26 mouse cellular contexts compared by ENCODE assay signal in genomic region chr13:9866161-9866560, GRCm38 (mm10).
DNase-seq lines count a peak whose midpoint lies in the region; ATAC-seq and TF ChIP-seq lines count a peak whose summit lies in the region.
"Had no signal": no experiment of that assay in that cellular context is flagged by ENCODE, and none has a peak within 500 bp of the region (broad histone marks: within the 10 kb centered on the region; RNA-seq: fewer than 3 reads in every experiment).

No protein-coding gene starts in this region.

- 0 out of 2 replicates have a peak, but pooled peaks have one; percentile 52 for ATAC-seq in embryonic facial prominence, embryonic 11.5 days (replicated peaks; ENCODE audit: insufficient number of reproducible peaks, low FRiP score, low TSS enrichment, low read depth)
- peak; percentile 25; the same call in 1 of the 2 replicates for ATAC-seq in hindbrain, embryonic 11.5 days (ENCODE audit: low FRiP score)
- ATAC-seq in hindbrain, embryonic 16.5 days = no peak
- ATAC-seq in midbrain, embryonic 13.5 days = peak; percentile 30; the same call in 1 of the 2 replicates
- no peak; the same call in 1 of the 2 replicates for ATAC-seq in midbrain, embryonic 14.5 days (ENCODE audit: low FRiP score, low TSS enrichment)
- ATAC-seq in stomach, postnatal 0 days (ENCODE audit: low FRiP score, low TSS enrichment) = 0 out of 2 replicates have a peak, but pooled peaks have one; percentile 12
- no peak for ATAC-seq in frontal cortex, adult (ENCODE audit: low TSS enrichment)
- ATAC-seq: activated CD4-positive, CD25-positive, alpha-beta regulatory T cell, adult 4 months; forebrain, embryonic 15.5 days; intestine, postnatal 0 days had no signal

- DNase-seq in embryonic facial prominence, embryonic 11.5 days (ENCODE audit: low spot score) = no peak
- DNase-seq in embryonic facial prominence, embryonic 10.5 days (ENCODE audit: low spot score) = no peak
- DNase-seq in hindbrain, embryonic 11.5 days (ENCODE audit: low spot score) = no peak
- no peak for DNase-seq in midbrain, embryonic 14.5 days
- no peak for DNase-seq in stomach, postnatal 0 days (ENCODE audit: low spot score)
- DNase-seq: adrenal gland, adult 8-10 months; adrenal gland, postnatal 25 days; cerebellum, adult 11-12 months; cerebellum, adult 8-10 months; cerebellum, postnatal 10 days; cerebellum, postnatal 36 days; embryo, embryonic 11 days; gastrocnemius, postnatal 10 days; gastrocnemius, postnatal 36 days; heart, postnatal 14 days had no signal

- no peak overlapping the region for H3K9ac ChIP-seq in embryonic facial prominence, embryonic 11.5 days (replicated peaks; ENCODE audit: low read length)
- H3K9ac ChIP-seq in hindbrain, embryonic 11.5 days (ENCODE audit: low read depth, low read length) = no peak overlapping the region
- no peak overlapping the region for H3K9ac ChIP-seq in hindbrain, embryonic 16.5 days (ENCODE audit: low read depth, low read length)
- H3K9ac ChIP-seq in midbrain, embryonic 13.5 days (replicated peaks) = no peak overlapping the region
- no peak overlapping the region for H3K9ac ChIP-seq in midbrain, embryonic 14.5 days (replicated peaks; ENCODE audit: low read length)
- H3K9ac ChIP-seq in stomach, postnatal 0 days (ENCODE audit: low read length) = no peak overlapping the region
- H3K9ac ChIP-seq: embryonic facial prominence, embryonic 12.5 days; forebrain, embryonic 12.5 days; forebrain, embryonic 15.5 days; heart, embryonic 13.5 days; hindbrain, embryonic 15.5 days had no signal

- TF ChIP-seq EP300 in stomach, postnatal 0 days (optimal IDR thresholded peaks at IDR 0.05) = no peak

- H3K27ac ChIP-seq in embryonic facial prominence, embryonic 11.5 days (replicated peaks; ENCODE audit: low read depth, low read length) = no peak overlapping the region
- no peak overlapping the region for H3K27ac ChIP-seq in embryonic facial prominence, embryonic 10.5 days (replicated peaks)
- no peak overlapping the region for H3K27ac ChIP-seq in hindbrain, embryonic 11.5 days (ENCODE audit: low read depth, low read length)
- H3K27ac ChIP-seq in hindbrain, embryonic 16.5 days (ENCODE audit: low read depth, low read length) = no peak overlapping the region
- H3K27ac ChIP-seq in midbrain, embryonic 13.5 days = no peak overlapping the region
- no peak overlapping the region for H3K27ac ChIP-seq in midbrain, embryonic 14.5 days (replicated peaks; ENCODE audit: low read depth, low read length)
- H3K27ac ChIP-seq in stomach, postnatal 0 days (replicated peaks) = no peak overlapping the region
- H3K27ac ChIP-seq: embryonic facial prominence, embryonic 12.5 days; forebrain, embryonic 12.5 days; forebrain, embryonic 15.5 days; heart, embryonic 13.5 days; hindbrain, embryonic 15.5 days had no signal

- H3K27me3 ChIP-seq in embryonic facial prominence, embryonic 11.5 days (ENCODE audit: control insufficient read depth, insufficient read depth, low read length) = no peaks in the 10 kb centered on the region
- H3K27me3 ChIP-seq in embryonic facial prominence, embryonic 10.5 days (replicated peaks; ENCODE audit: low read depth, poor library complexity, severe bottlenecking) = no peaks in the 10 kb centered on the region
- no peaks in the 10 kb centered on the region for H3K27me3 ChIP-seq in hindbrain, embryonic 11.5 days (ENCODE audit: control insufficient read depth, insufficient read depth, low read length)
- H3K27me3 ChIP-seq in hindbrain, embryonic 16.5 days (replicated peaks; ENCODE audit: control insufficient read depth, insufficient read depth, low read length) = no peaks in the 10 kb centered on the region
- no peaks in the 10 kb centered on the region for H3K27me3 ChIP-seq in midbrain, embryonic 13.5 days
- no peaks in the 10 kb centered on the region for H3K27me3 ChIP-seq in midbrain, embryonic 14.5 days (ENCODE audit: control insufficient read depth, insufficient read depth, low read length)
- no peaks in the 10 kb centered on the region for H3K27me3 ChIP-seq in stomach, postnatal 0 days (ENCODE audit: control insufficient read depth, insufficient read depth, low read length)
- H3K27me3 ChIP-seq: embryonic facial prominence, embryonic 12.5 days; forebrain, embryonic 12.5 days; forebrain, embryonic 15.5 days; heart, embryonic 13.5 days; hindbrain, embryonic 15.5 days had no signal

- no peaks in the 10 kb centered on the region for H3K4me1 ChIP-seq in embryonic facial prominence, embryonic 11.5 days (ENCODE audit: control insufficient read depth, insufficient read depth, low read length)
- no peaks in the 10 kb centered on the region for H3K4me1 ChIP-seq in embryonic facial prominence, embryonic 10.5 days
- no peaks in the 10 kb centered on the region for H3K4me1 ChIP-seq in hindbrain, embryonic 11.5 days (replicated peaks; ENCODE audit: control insufficient read depth, insufficient read depth, low read length)
- no peaks in the 10 kb centered on the region for H3K4me1 ChIP-seq in hindbrain, embryonic 16.5 days (ENCODE audit: control insufficient read depth, insufficient read depth, low read depth, low read length)
- no peaks in the 10 kb centered on the region for H3K4me1 ChIP-seq in midbrain, embryonic 13.5 days (replicated peaks)
- H3K4me1 ChIP-seq in midbrain, embryonic 14.5 days (ENCODE audit: control insufficient read depth, insufficient read depth, low read length) = no peaks in the 10 kb centered on the region
- no peaks in the 10 kb centered on the region for H3K4me1 ChIP-seq in stomach, postnatal 0 days (replicated peaks; ENCODE audit: control insufficient read depth, insufficient read depth)
- H3K4me1 ChIP-seq: embryonic facial prominence, embryonic 12.5 days; forebrain, embryonic 12.5 days; forebrain, embryonic 15.5 days; heart, embryonic 13.5 days; hindbrain, embryonic 15.5 days had no signal

- no peak overlapping the region for H3K4me2 ChIP-seq in embryonic facial prominence, embryonic 11.5 days (ENCODE audit: low read depth, low read length)
- H3K4me2 ChIP-seq in hindbrain, embryonic 11.5 days (replicated peaks; ENCODE audit: low read depth, low read length) = no peak overlapping the region
- H3K4me2 ChIP-seq in hindbrain, embryonic 16.5 days (ENCODE audit: low read length) = no peak overlapping the region
- no peak overlapping the region for H3K4me2 ChIP-seq in midbrain, embryonic 13.5 days (replicated peaks)
- H3K4me2 ChIP-seq in midbrain, embryonic 14.5 days (ENCODE audit: low read length) = no peak overlapping the region
- H3K4me2 ChIP-seq in stomach, postnatal 0 days (replicated peaks; ENCODE audit: low read depth) = no peak overlapping the region
- H3K4me2 ChIP-seq: embryonic facial prominence, embryonic 12.5 days; forebrain, embryonic 12.5 days; forebrain, embryonic 15.5 days; heart, embryonic 13.5 days; hindbrain, embryonic 15.5 days had no signal

- no peaks in the 10 kb centered on the region for H3K9me3 ChIP-seq in embryonic facial prominence, embryonic 11.5 days (replicated peaks; ENCODE audit: control insufficient read depth, low read length)
- no peaks in the 10 kb centered on the region for H3K9me3 ChIP-seq in embryonic facial prominence, embryonic 10.5 days
- no peaks in the 10 kb centered on the region for H3K9me3 ChIP-seq in hindbrain, embryonic 11.5 days (ENCODE audit: control insufficient read depth, low read length)
- no peaks in the 10 kb centered on the region for H3K9me3 ChIP-seq in hindbrain, embryonic 16.5 days (ENCODE audit: control insufficient read depth, low read length)
- no peaks in the 10 kb centered on the region for H3K9me3 ChIP-seq in midbrain, embryonic 13.5 days
- no peaks in the 10 kb centered on the region for H3K9me3 ChIP-seq in midbrain, embryonic 14.5 days (ENCODE audit: control insufficient read depth, low read length)
- no peaks in the 10 kb centered on the region for H3K9me3 ChIP-seq in stomach, postnatal 0 days (ENCODE audit: control insufficient read depth, low read length)
- H3K9me3 ChIP-seq: embryonic facial prominence, embryonic 12.5 days; forebrain, embryonic 12.5 days; forebrain, embryonic 15.5 days; hindbrain, embryonic 15.5 days had no signal

- H3K4me3 ChIP-seq in embryonic facial prominence, embryonic 11.5 days (ENCODE audit: low read depth, low read length) = no peak overlapping the region
- H3K4me3 ChIP-seq in embryonic facial prominence, embryonic 10.5 days = no peak overlapping the region
- H3K4me3 ChIP-seq in hindbrain, embryonic 11.5 days (ENCODE audit: low read depth, low read length) = no peak overlapping the region
- H3K4me3 ChIP-seq in hindbrain, embryonic 16.5 days (ENCODE audit: low read length) = no peak overlapping the region
- H3K4me3 ChIP-seq in midbrain, embryonic 13.5 days (replicated peaks) = no peak overlapping the region
- no peak overlapping the region for H3K4me3 ChIP-seq in midbrain, embryonic 14.5 days (replicated peaks; ENCODE audit: low read depth, low read length)
- H3K4me3 ChIP-seq in stomach, postnatal 0 days (ENCODE audit: low read depth, low read length) = no peak overlapping the region
- H3K4me3 ChIP-seq: embryonic facial prominence, embryonic 12.5 days; erythroblast, embryonic 14.5 days; forebrain, embryonic 12.5 days; forebrain, embryonic 15.5 days; heart, embryonic 13.5 days; hindbrain, embryonic 15.5 days had no signal

- no peak for TF ChIP-seq CTCF in stomach, postnatal 0 days (IDR thresholded peaks at IDR 0.05; ENCODE audit: low read depth)

- WGBS in embryonic facial prominence, embryonic 11.5 days = 91% methylated on average over 2 of the region's 2 CpGs
- WGBS in embryonic facial prominence, embryonic 10.5 days = 88% methylated on average over 2 of the region's 2 CpGs
- WGBS in hindbrain, embryonic 11.5 days = 91% methylated on average over 2 of the region's 2 CpGs
- WGBS in hindbrain, embryonic 16.5 days = 100% methylated on average over 2 of the region's 2 CpGs
- WGBS in midbrain, embryonic 13.5 days = 83% methylated on average over 2 of the region's 2 CpGs
- 85% methylated on average over 2 of the region's 2 CpGs for WGBS in midbrain, embryonic 14.5 days
- WGBS in stomach, postnatal 0 days = 82% methylated on average over 2 of the region's 2 CpGs

- no peaks in the 10 kb centered on the region for H3K36me3 ChIP-seq in embryonic facial prominence, embryonic 11.5 days (replicated peaks; ENCODE audit: control insufficient read depth, insufficient read depth, low read depth, low read length)
- H3K36me3 ChIP-seq in embryonic facial prominence, embryonic 10.5 days (replicated peaks) = no peaks in the 10 kb centered on the region
- no peaks in the 10 kb centered on the region for H3K36me3 ChIP-seq in hindbrain, embryonic 11.5 days (ENCODE audit: control insufficient read depth, insufficient read depth, low read length)
- H3K36me3 ChIP-seq in hindbrain, embryonic 16.5 days (ENCODE audit: control insufficient read depth, insufficient read depth, low read length) = no peaks in the 10 kb centered on the region
- H3K36me3 ChIP-seq in midbrain, embryonic 13.5 days = no peaks in the 10 kb centered on the region
- H3K36me3 ChIP-seq in midbrain, embryonic 14.5 days (ENCODE audit: control insufficient read depth, insufficient read depth, low read length) = no peaks in the 10 kb centered on the region
- no peaks in the 10 kb centered on the region for H3K36me3 ChIP-seq in stomach, postnatal 0 days (ENCODE audit: control insufficient read depth, insufficient read depth, low read length)
- H3K36me3 ChIP-seq: embryonic facial prominence, embryonic 12.5 days; forebrain, embryonic 12.5 days; forebrain, embryonic 15.5 days; heart, embryonic 13.5 days; hindbrain, embryonic 15.5 days had no signal

Comparison
In these comparisons a context has a peak if more than half of its experiments do, and no peak if none do; other contexts are left out.
1. ATAC-seq: peak in embryonic facial prominence, embryonic 11.5 days (single experiment), hindbrain, embryonic 11.5 days (single experiment), midbrain, embryonic 13.5 days (single experiment) and stomach, postnatal 0 days (single experiment); none in hindbrain, embryonic 16.5 days (single experiment), midbrain, embryonic 14.5 days (single experiment) and frontal cortex, adult (single experiment).